Mouse (Mus musculus): ENCODE results near the gene Ecel1. TPM values are rescaled to one million over a fixed set of nuclear protein-coding genes. Genes with fewer than 3 reads are reported as not detected.

Ecel1 gene
- polyA plus RNA-seq, 1 experiment = not detected

GRCm38 (mm10) chr1:87172316-87172715 lies 16.0 kb upstream of the Ecel1 start:
- Histone ChIP-seq H3K4me3 (ENCODE audit: insufficient read depth, low read length) (no peak overlapping the region), H3K4me1 (ENCODE audit: control insufficient read depth, insufficient read depth, low read length) (peaks cover 3% of the 10 kb centered on the region; the same call in 1 of the 2 replicates), H3K27ac (ENCODE audit: insufficient read depth, low read length) (no peak overlapping the region)
- TF ChIP-seq POLR2A (IDR thresholded peaks at IDR 0.05; ENCODE audit: low read depth, low read length) (no peak), CTCF (IDR thresholded peaks at IDR 0.05; ENCODE audit: borderline replicate concordance, insufficient read depth, low read length) (no peak)

GRCm38 (mm10) chr1:87171312-87171711 lies 15.0 kb upstream of the Ecel1 start:
- Histone ChIP-seq H3K27ac (ENCODE audit: insufficient read depth, low read length) (no peak overlapping the region), H3K4me1 (ENCODE audit: control insufficient read depth, insufficient read depth, low read length) (peaks cover 3% of the 10 kb centered on the region; the same call in 1 of the 2 replicates), H3K4me3 (ENCODE audit: insufficient read depth, low read length) (no peak overlapping the region)
- TF ChIP-seq POLR2A (IDR thresholded peaks at IDR 0.05; ENCODE audit: low read depth, low read length) = no peak
- TF ChIP-seq CTCF (IDR thresholded peaks at IDR 0.05; ENCODE audit: borderline replicate concordance, insufficient read depth, low read length) = no peak

GRCm38 (mm10) chr1:87170458-87170857 lies 14.1 kb upstream of the Ecel1 start:
- Histone ChIP-seq H3K4me1 (ENCODE audit: control insufficient read depth, insufficient read depth, low read length) (peaks cover under 1% of the 10 kb centered on the region; the same call in 1 of the 2 replicates), H3K4me3 (ENCODE audit: insufficient read depth, low read length) (no peak overlapping the region), H3K27ac (ENCODE audit: insufficient read depth, low read length) (no peak overlapping the region)
- TF ChIP-seq POLR2A (IDR thresholded peaks at IDR 0.05; ENCODE audit: low read depth, low read length) = no peak

GRCm38 (mm10) chr1:87164796-87165184 lies 8.5 kb upstream of the Ecel1 start:
- Histone ChIP-seq H3K27ac (ENCODE audit: insufficient read depth, low read length) (no peak overlapping the region), H3K4me1 (ENCODE audit: control insufficient read depth, insufficient read depth, low read length) (no peaks in the 10 kb centered on the region), H3K4me3 (ENCODE audit: insufficient read depth, low read length) (no peak overlapping the region)
- TF ChIP-seq POLR2A (IDR thresholded peaks at IDR 0.05; ENCODE audit: low read depth, low read length) (no peak), CTCF (IDR thresholded peaks at IDR 0.05; ENCODE audit: borderline replicate concordance, insufficient read depth, low read length) (no peak)

GRCm38 (mm10) chr1:87164164-87164795 lies 8.0 kb upstream of the Ecel1 start:
- TF ChIP-seq CTCF (IDR thresholded peaks at IDR 0.05; ENCODE audit: borderline replicate concordance, insufficient read depth, low read length) (no peak), POLR2A (IDR thresholded peaks at IDR 0.05; ENCODE audit: low read depth, low read length) (no peak)
- no peaks in the 10 kb centered on the region for H3K4me1 ChIP-seq (ENCODE audit: control insufficient read depth, insufficient read depth, low read length)
- no peak overlapping the region for H3K4me3 ChIP-seq (ENCODE audit: insufficient read depth, low read length)
- no peak overlapping the region for H3K27ac ChIP-seq (ENCODE audit: insufficient read depth, low read length)

GRCm38 (mm10) chr1:87159396-87159795 lies 3.1 kb upstream of the Ecel1 start:
- H3K27ac ChIP-seq (ENCODE audit: insufficient read depth, low read length) = no peak overlapping the region
- no peak overlapping the region for H3K4me3 ChIP-seq (ENCODE audit: insufficient read depth, low read length)
- no peaks in the 10 kb centered on the region for H3K4me1 ChIP-seq (ENCODE audit: control insufficient read depth, insufficient read depth, low read length)
- TF ChIP-seq POLR2A (IDR thresholded peaks at IDR 0.05; ENCODE audit: low read depth, low read length) (no peak), CTCF (IDR thresholded peaks at IDR 0.05; ENCODE audit: borderline replicate concordance, insufficient read depth, low read length) (no peak)

GRCm38 (mm10) chr1:87155531-87156198 lies 656 bp downstream of the Ecel1 start:
- TF ChIP-seq CTCF (IDR thresholded peaks at IDR 0.05; ENCODE audit: borderline replicate concordance, insufficient read depth, low read length) (no peak), POLR2A (IDR thresholded peaks at IDR 0.05; ENCODE audit: low read depth, low read length) (no peak)
- Histone ChIP-seq H3K27ac (ENCODE audit: insufficient read depth, low read length) (no peak overlapping the region), H3K4me1 (ENCODE audit: control insufficient read depth, insufficient read depth, low read length) (no peaks in the 10 kb centered on the region), H3K4me3 (ENCODE audit: insufficient read depth, low read length) (no peak overlapping the region; the same call in 1 of the 2 replicates)

- TF ChIP-seq CTCF (IDR thresholded peaks at IDR 0.05; ENCODE audit: borderline replicate concordance, insufficient read depth, low read length) (no peak), POLR2A (IDR thresholded peaks at IDR 0.05; ENCODE audit: low read depth, low read length) (no peak)
- H3K4me1 ChIP-seq (ENCODE audit: control insufficient read depth, insufficient read depth, low read length) = no peaks in the 10 kb centered on the region
- H3K27ac ChIP-seq (ENCODE audit: insufficient read depth, low read length) = no peak overlapping the region
- H3K4me3 ChIP-seq (ENCODE audit: insufficient read depth, low read length) = no peak overlapping the region
Measured at GRCm38 (mm10) chr1:87154501-87155120, 1.7 kb downstream of the Ecel1 start.

GRCm38 (mm10) chr1:87153776-87154500 lies 2.4 kb downstream of the Ecel1 start:
- Histone ChIP-seq H3K4me3 (ENCODE audit: insufficient read depth, low read length) (no peak overlapping the region), H3K4me1 (ENCODE audit: control insufficient read depth, insufficient read depth, low read length) (no peaks in the 10 kb centered on the region), H3K27ac (ENCODE audit: insufficient read depth, low read length) (no peak overlapping the region)
- no peak for TF ChIP-seq CTCF (IDR thresholded peaks at IDR 0.05; ENCODE audit: borderline replicate concordance, insufficient read depth, low read length)
- TF ChIP-seq POLR2A (IDR thresholded peaks at IDR 0.05; ENCODE audit: low read depth, low read length) = no peak
